Mouse (Mus musculus): ENCODE results near the gene Clca3a2.
"Not testable (repeated sequence)": the region's sequence is repeated elsewhere in the genome, so short reads cannot be mapped to it uniquely, and the experiment has no call there.

DNA sequence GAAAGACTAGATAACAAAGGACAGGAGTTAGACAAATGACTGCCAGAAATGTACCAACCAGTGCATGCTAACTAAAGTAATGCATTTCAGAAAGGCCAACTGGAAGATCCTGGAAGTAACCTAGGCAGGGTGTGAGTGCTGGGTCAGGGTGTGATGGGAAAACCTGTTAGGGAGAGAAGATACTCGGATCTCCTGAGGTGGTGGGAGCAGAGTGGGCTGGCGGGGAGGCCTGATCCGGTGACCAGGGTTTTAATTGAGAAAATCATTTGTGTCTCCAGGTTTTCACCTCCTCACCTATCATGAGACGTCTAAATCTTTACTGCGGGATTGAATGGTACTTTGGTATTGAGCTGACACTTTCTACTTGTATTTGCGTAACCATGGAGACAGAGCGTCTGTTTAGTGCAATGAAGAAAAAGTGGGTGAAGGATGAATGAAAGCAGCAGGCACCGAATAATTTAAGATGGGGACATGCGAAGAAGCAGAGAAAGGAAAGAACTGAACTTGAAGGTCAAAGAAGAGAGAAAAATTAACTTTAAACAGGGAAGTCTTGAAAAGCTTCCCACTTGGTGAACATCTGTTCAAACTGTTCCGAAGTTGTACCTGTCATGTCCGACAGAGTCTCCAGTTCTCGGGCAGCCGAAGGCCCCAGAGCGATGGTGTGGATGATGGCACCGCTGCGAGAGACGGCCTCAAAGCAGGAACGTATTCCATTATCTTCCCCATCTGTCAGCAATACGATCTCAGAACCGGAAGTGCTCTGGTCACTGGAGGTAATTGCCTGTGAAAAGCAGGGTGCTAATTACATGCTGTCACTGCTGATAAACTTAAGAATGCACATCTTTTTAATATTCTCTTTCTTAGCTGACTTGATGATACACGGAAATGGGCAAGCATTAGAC lies 70.0 kb downstream of the Clca3a2 start:
- not testable (repeated sequence) for TF ChIP-seq MAX (IDR thresholded peaks at IDR 0.05; ENCODE audit: low read length); ZC3H11A (IDR thresholded peaks at IDR 0.05; ENCODE audit: low read depth, low read length)

Data from CH12.LX (cell line).